Mouse (Mus musculus) cerebellum, adult 11 months (tissue): ENCODE measurements at regions not wholly inside any gene's neighbourhood (a gene's known extent, or its start where the extent isn't known, plus 50 kb on each side); places are given as distances from the start of the nearest gene placed in this dataset.

Experiments used
- DNase-seq: peaks from one replicate; pipeline ENCODE4 v3.0.0; 2022

GRCm38 (mm10) chr7:54458386-54458785 is 376.9 kb upstream of the Luzp2 start:
- no peak for DNase-seq

- DNase-seq: no peak
Observed at GRCm38 (mm10) chr7:54491254-54491653, 344.0 kb upstream of the Luzp2 start.

GRCm38 (mm10) chr7:54505235-54505634 is 330.1 kb upstream of the Luzp2 start:
- no peak for DNase-seq

GRCm38 (mm10) chr7:54507006-54507405 is 328.3 kb upstream of the Luzp2 start:
- no peak for DNase-seq

- DNase-seq: no peak
Observed at GRCm38 (mm10) chr7:54535693-54536092, 299.6 kb upstream of the Luzp2 start.

GRCm38 (mm10) chr7:54557436-54557835 is 277.9 kb upstream of the Luzp2 start:
- no peak for DNase-seq

GRCm38 (mm10) chr7:54565569-54566179 is 269.6 kb upstream of the Luzp2 start:
- DNase-seq: no peak

GRCm38 (mm10) chr7:54599776-54600175 is 235.5 kb upstream of the Luzp2 start:
- no peak for DNase-seq

GRCm38 (mm10) chr7:54622436-54622835 is 212.9 kb upstream of the Luzp2 start:
- no peak for DNase-seq

GRCm38 (mm10) chr7:54633930-54634329 is 201.4 kb upstream of the Luzp2 start:
- peak; percentile 4 for DNase-seq

GRCm38 (mm10) chr7:54634348-54635035 is 200.8 kb upstream of the Luzp2 start:
- no peak for DNase-seq

- no peak for DNase-seq
Observed at GRCm38 (mm10) chr7:54645314-54645713, 190.0 kb upstream of the Luzp2 start.

GRCm38 (mm10) chr7:54649025-54649424 is 186.3 kb upstream of the Luzp2 start:
- no peak for DNase-seq
